Mouse (Mus musculus) left cerebral cortex, adult 18-20 months (tissue): ENCODE measurements around the gene Ccdc103. TPM values are rescaled to one million over a fixed set of nuclear protein-coding genes. Genes with fewer than 3 reads are reported as not detected.
A peak's percentile ranks its signal among the peaks of the same experiment; 100 is the strongest.

Experiments
- DNase-seq, 2 experiments: peaks; one replicate each; pipeline ENCODE4 v3.0.0; 2021 to 2022; ENCODE audit warnings: low spot score in 2 of 2, mixed read lengths in 1 of 2
- long read RNA-seq, 2 experiments: library from polyadenylated mRNA; stranded (forward); transcript quantifications; one replicate each; pipeline ENCODE4 v2.0.0; 2021
- total RNA-seq, 2 experiments: library from RNA; stranded (reverse); gene quantifications; 2 replicates each; pipeline ENCODE4 v1.2.3; 2021

The Ccdc103 gene
- 1 to 10 TPM; 1.4 TPM for total RNA-seq
- long read RNA-seq, experiment 1, partial matches to known transcripts, result 0 of 3 reads
- long read RNA-seq, experiment 1, other reads (novel, unspliced or antisense), result 3 of 3 reads
- long read RNA-seq, experiment 2, partial matches to known transcripts, result 0 of 2 reads
- long read RNA-seq, experiment 2, other reads (novel, unspliced or antisense), result 2 of 2 reads

- DNase-seq, result peak; percentile 94
These were observed at the start of gene Ccdc103, which contains the start of gene Eftud2 for GRCm38 (mm10) chr11:102880585-102881313. Ccdc103 (plus strand) TSS chr11:102881204. Eftud2 (minus strand) TSS chr11:102880985.

- no peak for DNase-seq
These were observed 48.2 kb upstream of the Ccdc103 start for GRCm38 (mm10) chr11:102832700-102833297.

DNA sequence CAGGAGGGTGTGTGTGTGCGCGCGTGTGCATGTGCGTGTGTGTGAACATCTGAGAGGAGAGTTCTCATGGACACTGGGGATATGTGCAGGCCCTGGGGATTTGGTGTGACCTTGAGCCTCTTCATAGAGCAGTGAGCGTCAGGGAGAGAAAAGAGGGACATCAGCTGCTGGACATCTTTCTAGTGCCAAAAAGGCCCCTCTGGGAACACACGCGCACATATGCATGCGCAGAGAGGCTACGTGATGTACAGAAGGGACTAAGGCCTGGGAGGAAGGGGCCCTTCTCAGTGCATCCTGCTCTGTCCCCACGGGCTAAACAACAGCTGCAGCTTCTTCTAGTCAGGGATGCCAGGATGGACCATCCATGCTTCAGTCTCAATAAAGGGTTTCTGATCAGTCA is 46.8 kb upstream of the Ccdc103 start:
- DNase-seq, result no peak

DNA sequence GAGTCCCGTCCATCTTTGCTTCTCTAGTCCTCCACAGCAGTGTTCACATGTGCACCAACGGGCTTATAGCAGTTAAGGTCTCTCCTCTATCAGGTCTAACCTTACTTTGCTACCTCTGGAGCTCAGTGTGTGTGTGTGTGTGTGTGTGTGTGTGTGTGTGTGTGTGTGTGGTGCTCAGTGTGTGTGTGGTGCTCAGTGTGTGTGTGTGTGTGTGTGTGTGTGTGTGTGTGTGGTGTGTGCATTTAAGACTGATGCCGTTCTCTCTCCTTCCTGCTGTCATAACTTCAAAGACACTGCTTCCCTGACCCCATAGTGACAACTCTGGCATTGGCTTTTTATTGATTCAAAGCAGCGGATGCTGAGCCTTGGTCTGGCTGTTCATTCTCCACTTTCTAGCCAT is 45.5 kb upstream of the Ccdc103 start, which contains the start of gene Higd1b:
Gene Higd1b (plus strand): TSS at position 301 of the 400 bp plus-strand sequence.
- no peak for DNase-seq

DNA sequence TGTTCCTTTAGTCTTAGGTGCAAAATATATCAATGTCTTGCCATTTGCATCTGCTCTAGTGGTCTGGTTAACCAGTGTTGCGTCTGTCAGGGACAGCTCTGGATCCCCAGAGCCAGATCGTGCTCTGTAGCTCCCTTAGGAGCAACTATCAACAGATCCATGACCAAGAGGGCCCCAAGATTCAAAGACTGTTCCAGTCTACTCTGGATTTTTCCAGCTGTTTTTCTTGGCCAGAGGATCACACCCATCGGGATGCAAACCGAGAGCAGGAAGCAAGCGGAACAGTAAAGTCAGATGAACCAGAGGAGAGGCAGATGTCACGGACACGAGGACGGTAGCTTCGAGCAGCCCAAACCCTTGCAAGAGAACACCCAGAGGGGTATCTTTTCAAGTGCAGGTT is 44.9 kb upstream of the Ccdc103 start:
- DNase-seq, result no peak

GRCm38 (mm10) chr11:102837385-102837784 is 43.6 kb upstream of the Ccdc103 start:
- DNase-seq, result no peak

DNA sequence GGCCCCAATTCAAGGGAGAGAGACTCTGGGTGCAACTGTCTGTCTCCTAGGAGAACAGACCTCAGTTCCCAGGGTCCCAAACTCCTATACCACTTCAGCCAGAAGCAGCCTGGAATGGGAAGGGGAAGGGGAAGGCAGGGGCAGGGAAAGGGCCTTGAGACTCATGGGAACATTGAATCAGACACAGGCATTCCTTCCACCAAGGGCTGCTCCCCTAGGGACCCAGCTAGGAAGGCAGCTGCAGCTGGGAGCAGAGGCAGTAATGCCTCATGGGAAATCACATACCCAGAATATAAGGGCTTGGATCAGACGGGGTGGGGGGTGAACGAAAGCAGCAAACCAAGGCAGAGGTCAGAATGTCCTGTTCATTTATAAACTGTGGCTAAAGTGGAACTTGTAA is 42.9 kb upstream of the Ccdc103 start:
- no peak for DNase-seq

- no peak for DNase-seq
These were observed 42.3 kb upstream of the Ccdc103 start for GRCm38 (mm10) chr11:102838616-102839150.

DNA sequence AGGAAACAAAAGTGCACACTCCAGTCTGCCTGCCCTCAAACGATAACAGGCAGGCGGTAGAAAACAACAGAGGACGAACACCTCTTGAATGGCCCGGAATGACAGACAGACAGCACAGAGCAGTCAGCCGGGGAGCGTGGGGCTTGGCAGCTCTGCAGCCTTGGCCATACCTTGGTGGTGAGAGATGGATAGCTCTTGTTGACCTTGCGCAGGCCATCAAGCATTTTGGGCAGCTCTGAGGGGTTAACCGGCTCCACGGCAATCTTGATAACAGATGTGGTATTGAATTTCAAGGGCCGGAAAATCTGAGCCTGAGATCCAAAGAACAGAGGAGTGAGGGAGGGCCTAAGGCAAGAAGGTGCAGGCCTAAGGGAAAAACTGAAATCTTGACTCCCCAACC is 35.1 kb upstream of the Ccdc103 start:
- DNase-seq, result no peak

DNA sequence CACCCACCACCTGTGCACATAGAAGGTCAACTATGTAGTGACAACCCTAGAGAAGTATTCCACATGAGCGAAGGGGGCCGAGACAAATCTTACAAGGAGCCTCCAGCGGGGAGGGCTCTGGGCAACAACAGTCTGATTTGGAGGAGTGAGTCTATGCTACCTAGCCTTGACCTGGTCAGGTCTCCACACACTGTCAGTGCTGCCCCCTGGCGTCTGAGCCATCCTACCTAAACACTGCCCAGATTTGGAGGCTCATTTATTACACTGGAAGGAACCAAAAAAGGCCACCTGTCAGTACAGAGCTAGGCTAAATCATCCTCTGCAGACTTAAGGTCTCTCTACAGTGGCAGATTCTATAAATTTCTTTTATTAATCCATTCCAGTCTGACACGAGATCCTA is 29.1 kb upstream of the Ccdc103 start:
- DNase-seq, result peak; percentile 25 to 46

- DNase-seq, result no peak
These were observed 27.2 kb upstream of the Ccdc103 start for GRCm38 (mm10) chr11:102853760-102854159.

- no peak for DNase-seq
These were observed 25.1 kb upstream of the Ccdc103 start for GRCm38 (mm10) chr11:102855941-102856340.

DNA sequence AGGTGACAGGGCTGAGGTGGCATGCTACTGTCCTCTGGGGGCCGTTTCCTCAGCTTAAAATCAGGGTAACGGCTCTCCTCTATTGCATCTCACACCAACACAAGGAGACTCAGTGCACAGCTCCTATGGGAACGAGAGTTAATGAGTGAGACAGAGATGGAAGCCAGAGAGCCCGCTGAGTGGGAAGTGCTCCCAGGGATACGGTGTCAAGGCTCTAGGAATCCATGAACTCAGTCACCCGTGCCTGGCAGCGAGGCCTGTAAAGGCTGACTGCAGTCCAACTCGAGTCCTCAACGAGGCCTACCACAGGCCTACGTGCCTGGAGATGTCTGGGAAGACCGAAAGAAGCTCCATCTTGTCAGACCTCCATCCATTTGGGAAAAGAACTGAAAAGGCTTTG is 22.1 kb upstream of the Ccdc103 start:
- no peak for DNase-seq

DNA sequence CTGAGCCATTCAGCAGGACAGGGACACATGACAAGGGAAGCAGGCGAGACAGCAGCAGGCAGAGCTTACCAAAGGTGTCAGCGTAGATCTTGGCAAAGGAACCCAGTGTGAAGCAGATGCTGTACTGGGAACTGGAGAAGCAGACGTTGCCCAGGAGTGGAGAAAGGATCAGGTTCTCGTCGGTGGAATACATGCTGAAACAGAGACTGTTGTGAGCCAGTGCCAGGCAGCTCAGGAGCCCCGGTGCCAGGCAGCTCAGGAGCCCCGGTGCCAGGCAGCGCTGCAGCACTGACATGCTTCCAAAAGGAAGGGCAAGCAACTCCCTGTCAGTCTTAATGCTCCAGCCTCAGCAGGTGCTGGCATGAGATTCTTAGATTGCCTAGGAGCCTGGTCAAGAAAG is 21.1 kb upstream of the Ccdc103 start:
- DNase-seq, result peak; percentile 36 to 48

DNA sequence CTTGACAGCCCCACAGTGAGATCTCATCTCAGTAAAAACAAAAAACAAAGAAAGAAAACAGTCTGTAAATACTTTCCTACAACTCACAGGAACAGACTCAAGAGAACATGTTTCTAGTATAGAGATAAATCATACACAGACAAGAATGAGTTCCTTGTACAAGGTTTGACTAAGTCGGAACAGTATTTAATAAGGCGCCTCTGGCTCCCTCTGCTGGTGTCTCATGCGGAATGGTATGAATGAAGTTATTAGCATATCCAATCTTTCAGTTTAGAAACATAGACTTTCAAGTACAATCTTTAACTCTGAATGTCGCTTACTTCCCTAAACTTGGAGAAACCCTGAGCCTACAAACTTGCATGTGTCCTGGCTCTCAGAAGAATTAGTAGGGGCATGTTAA is 16.7 kb upstream of the Ccdc103 start:
- DNase-seq, result peak; percentile 59 to 72

DNA sequence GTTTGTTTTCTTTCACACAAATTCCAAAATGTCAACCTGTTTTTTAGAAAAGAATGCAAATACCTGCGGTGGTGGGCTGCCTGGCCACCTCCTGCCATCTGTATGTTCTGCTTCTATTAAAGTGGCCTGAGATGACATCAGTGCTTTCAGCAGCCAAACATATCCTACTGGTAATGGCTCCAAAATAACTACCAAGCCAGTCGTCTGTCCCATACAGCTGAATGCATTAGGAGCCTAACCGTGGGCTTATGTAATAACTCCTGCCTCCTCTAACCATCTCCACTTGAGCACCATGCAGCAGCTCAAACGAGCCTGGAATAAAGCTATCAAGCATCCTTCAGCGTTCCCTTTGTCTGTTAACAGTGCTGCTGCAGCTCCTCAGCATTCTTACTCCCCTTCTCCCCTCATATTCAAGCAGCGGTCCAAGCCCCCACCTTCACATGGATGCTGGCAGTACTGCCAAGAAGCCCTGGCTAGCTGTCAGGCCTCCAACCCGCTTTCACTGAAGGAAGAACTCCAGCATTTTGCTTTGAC is 6.1 kb upstream of the Ccdc103 start:
- peak; percentile 32 to 63 for DNase-seq

DNA sequence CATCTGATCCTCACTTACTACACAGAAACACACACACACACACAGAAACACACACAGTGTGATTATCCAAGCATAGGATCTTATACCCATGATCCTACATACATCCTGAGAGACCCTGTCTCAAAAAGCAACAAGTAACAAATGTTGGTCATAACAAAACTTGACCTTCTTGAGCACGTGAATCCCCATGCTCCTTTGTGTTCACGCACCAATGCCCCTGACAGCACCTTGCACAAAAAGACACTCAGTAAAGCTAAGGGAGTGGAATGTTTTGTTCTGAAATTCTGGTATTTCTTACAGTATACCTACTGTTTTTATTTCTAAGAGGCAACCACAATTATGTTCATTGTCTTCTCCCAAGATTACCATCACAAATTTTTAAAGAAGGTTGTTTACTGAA is 1.4 kb upstream of the Ccdc103 start:
- no peak for DNase-seq

GRCm38 (mm10) chr11:102881314-102882198 is 552 bp downstream of the Ccdc103 start:
- no peak for DNase-seq

DNA sequence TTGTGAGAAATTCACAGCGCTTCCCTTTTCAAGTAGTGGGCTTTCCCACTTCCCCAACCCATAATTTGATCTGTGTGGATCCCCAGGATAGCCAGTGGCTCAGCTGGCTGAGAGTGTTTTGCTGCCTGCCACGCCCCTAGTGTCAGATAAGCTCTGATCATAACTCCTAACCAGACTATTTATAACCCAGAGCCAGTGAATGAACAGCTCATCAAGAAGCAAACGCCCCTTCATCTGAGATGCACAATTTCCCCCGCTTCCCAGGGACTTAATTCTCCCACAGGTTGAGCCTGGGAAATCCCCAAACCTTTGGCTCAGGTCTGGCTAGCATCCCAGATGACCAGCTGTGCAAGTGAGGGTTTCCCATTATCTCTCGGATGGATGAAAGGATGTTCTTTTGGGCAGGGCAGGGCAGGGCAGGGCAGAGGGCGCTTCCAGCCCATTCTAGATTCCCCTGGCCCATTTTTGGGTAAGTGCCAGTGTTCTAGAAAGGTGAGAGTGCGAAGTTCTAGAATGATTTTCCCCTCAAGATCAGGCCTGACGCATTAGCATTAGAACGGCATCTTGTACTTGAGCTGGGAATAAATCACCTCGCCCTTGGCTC is 3.7 kb downstream of the Ccdc103 start, which contains the start of gene Fam187a:
Gene Fam187a (plus strand): TSS at position 554 of the 604 bp plus-strand sequence.
- DNase-seq, result no peak

DNA sequence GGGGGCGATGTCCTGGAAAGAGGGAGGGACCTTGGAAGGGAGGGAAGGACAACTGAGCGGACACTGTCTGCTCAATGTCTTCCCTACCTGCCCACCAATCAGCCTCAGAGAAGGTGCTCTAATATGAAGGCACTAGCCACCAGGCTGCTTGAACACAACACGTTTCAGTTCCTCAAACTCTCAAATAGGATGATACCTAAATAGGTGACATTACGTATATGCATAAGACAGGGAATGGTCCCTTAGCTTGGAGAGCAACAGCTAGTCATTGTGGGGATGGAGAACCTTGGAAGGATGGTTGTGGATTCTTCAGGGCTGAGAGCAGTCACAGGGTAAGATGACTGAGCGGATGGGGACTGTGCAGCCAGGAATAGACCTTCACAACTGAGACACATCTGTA is 6.4 kb downstream of the Ccdc103 start:
- DNase-seq, result no peak
